Mouse (Mus musculus) right cerebral cortex, adult 18-20 months (tissue): ENCODE results near the gene Galk2.

ENCODE experiments used
- DNase-seq: peaks from one replicate; pipeline ENCODE4 v3.0.0; 2022; ENCODE audit warnings: mixed read lengths

The Galk2 gene

DNA sequence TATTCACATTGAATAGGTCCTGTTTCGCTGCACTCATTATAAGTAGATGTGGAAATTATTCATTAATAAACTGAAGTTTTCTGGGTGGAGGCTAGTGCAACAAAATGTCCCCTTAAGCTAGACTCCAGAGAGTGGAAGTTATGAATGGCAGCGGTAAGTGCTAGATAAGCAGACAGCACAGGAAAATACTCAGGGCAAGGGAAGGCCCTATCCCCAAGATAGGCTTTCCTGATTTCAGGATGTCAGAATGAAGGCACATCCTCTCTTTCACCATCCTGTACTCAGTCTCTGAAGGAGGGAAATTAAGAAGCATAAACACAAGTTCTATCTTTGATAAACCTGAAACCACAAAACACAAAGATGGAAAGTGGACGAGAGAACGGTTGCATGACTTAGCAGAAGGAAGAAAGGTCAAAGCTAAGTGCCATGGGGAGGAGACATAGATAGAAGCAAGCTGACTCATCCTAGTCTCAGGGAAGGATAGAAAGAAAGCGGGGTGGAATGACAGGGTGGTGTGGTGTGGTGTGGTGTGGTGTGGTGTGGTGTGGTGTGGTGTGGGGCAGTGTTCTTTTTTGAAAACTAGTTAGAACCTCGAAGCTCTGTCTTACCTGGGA, 42.0 kb downstream of the Galk2 start:
- no peak for DNase-seq

DNA sequence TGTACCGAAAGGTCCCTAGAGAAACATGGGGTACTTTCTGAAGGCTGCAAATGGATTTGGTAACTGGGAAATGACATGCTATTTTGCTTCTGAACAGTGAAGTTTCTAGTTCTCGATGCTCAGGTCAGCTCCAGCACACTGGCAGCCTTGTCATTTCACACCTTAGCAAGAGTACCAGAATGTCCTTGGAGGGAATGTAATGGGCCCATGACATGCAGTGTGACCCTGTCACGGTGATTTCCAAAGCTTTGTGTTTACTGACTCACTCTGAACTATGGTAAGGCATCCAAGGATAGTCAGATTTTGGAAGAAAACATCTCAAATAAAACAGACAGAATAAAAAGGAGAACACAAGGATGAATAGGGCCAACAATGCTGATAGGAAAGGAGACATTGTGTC, 42.5 kb downstream of the Galk2 start:
- no peak for DNase-seq

DNA sequence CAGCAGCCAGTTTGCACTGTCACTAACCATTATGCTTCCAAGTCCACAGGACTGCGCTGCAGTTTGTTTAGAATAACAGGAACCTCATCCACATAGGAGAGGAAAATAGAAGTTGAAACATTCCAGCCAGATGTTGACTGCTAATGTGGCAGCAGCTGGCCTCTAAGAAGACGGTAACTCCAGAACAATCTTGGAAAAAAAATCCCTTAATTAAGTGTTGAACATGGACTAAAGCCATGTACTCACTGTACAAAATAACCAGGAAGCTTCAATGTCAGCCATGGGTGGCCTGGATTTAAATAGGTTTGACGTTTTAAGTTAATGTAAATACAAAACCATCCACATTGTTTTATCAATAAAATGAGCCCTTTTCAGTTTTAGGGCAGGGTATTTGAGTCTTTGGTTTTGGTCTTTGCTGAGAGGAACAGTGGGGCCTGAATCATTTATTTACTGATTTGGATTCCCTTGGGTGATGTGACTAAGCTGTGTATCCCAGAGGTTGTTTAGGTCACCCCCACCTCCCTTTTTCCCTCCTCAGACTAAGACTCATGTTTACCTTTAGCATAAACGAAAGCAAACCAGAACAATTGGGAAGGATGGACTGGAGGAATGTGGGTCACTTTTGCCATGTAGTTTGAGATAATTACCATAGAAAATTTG, 47.6 kb downstream of the Galk2 start:
- no peak for DNase-seq

DNA sequence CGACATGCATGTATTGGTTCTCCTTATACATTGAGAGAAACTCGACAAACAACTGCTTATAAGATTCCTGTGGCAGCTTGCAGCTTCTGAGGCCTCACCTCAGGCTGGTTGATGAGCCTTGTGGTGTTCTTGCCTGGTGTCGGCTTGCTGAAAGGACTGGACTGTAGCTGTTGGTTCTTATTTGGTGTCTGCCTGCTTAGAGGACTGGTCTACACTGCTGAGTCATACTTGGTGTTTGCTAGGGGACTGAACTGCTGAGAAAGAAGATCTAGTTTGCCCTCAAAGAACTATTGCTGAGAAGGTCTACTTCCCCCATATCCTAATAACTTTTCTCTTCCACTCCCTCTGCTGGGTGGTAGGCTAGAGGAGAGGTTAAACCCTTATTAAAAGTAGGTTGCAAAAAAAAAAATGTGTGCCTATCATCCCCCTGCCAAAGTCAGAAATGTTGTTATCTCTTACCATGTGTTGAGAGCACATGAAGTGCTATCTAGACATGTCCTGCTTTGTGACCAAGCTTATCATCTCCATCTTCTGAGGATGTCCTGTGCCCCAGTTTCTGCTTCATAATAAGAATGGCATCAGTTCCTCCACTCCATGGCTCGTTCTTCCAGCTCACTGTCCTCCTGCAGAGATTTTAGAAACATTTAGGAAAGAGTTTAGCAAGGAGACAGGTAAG, 48.8 kb downstream of the Galk2 start:
- DNase-seq = no peak

DNA sequence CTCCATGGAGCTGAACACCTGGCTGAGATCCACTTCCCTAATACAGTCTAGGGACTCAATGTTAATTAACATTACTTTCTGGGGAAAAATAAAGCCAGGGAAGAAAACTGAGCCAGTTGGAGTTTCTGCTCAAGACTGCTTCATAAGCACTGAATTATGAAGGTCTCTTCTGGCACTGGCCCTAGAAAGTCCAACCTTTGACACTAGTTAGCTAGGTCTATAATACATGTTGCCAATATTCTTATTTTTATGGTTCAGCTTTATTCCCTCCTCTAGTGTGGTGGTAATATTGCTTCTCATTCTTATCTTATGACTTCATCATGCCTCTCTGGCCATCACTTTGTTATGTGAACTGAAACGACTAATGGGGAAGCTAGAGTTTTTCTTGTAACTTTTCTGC, 55.3 kb downstream of the Galk2 start:
- DNase-seq = no peak

DNA sequence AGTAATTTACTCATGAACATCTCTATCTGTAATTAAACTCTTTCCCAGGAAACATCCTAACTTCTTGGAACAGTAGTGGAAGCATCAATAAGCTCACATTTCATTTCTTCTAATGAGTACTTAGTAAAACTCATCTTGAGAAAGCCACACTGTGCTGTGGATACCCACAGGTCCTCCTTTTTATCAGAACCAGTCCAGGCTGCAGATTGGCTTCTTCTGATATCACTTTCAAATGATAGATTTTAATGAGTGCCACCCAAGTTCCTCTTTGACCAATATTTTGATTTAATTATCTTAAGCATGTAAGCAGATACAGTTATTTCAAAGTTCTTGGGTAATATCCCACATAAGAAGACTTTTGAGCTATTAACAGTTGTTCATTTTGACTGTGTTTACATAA, 55.8 kb downstream of the Galk2 start:
- no peak for DNase-seq

DNA sequence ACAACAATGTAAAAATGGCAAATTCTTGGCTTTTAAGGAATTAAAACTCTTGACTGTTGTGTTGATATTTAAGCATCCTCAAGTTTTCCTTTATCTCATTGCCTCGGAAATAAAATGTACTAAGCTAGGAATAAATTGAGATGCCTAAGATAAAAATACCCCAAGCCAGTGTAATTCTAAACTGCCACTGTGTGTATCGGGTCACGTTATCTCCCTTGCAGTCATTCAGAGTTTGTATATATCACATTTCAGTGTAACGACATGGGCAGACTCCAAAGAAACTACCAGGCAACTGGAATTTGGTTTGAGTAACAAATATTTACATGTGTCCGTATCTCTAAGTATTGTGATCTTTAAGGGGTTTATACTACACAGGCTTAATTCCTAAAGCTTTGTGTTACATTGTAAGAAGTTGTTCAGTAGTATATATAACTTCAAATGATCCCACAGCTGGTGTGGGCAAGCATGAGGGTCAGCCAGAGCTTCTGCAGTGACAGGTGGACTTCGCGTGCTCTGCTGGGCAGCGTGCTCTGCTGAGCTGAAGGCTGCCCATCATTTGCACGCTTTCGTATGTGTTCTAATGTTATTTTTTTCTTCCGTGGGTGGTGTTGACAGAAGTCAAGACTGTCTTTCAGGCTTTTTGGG, 57.9 kb downstream of the Galk2 start:
- no peak for DNase-seq

DNA sequence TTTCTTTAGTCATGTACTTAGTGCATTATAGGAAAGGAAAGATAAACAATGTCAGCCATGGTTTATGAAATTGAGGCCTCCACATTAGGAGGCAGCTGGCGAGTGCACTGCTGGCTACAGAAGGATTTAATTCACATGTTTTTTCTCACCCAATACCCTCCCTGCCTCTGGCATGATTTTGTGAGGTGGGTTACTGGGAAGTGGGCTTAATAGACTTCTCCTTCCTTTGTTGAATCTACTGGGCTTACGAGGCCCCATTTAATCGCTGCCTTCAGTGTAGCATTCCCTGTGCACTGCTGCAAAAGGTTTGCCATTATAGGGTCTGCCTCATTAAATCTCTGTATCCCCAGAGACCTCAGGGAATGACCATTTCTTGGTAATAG, 58.4 kb downstream of the Galk2 start:
- no peak for DNase-seq

DNA sequence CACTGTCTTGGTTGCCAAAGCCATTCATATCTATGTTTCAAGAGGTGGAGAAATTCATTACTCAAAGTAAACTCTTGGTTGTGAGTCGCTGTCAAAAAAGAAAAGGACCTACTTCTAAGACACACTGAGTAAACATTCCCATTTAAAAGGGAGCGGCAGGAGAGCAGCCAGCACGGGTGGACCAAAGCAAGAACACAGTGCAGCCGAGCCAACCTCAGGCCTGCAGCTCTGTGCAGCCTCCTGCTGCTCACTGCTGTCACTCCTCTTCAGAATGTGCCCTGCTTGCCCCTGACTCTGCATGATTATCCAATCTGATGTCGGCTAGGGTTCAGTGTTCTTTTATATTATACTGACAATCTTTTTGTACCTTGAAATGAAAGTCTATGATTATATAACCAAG, 62.4 kb downstream of the Galk2 start:
- no peak for DNase-seq

DNA sequence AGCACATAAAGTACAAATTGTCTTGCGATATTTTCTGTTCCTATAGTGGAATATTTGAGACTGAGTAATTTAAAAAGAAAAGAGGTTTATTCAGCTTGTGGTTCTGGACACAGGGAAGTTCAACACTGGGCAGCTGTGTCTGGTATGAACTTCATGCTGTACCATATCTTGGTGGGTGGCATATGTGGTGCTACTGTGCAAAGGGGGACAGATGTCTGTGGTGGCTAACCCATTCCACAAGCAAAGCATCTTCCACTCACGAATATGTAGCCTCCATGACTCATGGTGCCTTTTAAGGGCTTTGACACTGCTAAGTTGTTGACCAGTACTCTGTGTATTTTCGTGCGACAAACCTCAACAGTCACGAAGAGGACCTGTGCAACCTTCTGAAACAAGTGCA, 63.2 kb downstream of the Galk2 start:
- no peak for DNase-seq

DNA sequence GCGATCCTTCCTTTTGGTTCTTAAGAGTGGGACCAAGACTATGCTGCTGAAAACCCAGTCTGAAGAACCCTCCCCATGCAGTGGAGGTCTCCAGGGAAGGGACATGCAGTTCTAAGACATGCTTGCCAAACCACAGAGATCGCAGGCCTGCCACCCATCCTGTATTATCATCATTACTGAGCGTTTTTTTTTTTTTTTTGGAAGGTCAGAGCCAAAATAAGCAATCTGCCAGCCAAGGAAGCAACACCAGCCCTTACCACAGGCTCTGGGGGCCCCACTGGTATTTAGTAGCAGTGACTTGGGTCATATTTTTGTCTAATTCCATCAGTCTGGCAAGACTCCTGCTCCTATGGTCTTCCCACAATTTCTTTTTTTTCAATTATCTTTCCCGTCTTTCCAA, 64.0 kb downstream of the Galk2 start:
- no peak for DNase-seq

DNA sequence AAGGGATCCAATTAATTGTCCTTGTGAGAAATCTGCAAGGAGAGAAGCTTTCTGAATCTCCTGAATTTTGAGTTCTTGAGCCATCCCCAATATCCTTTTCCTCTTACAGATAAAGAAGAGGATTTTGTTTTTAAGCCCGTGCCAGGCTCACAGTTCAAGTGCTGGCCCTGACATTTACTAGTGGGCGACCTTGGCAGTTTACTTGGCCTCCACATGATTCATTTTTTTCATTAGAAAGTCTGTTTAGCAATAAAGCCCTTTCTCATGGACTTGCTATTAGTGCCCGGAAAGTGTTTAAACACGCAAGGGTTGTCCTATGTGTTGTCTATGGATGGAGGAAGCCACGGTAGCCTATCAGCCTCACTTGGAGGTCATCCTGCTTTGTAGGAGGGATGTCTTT, 64.4 kb downstream of the Galk2 start:
- no peak for DNase-seq

DNA sequence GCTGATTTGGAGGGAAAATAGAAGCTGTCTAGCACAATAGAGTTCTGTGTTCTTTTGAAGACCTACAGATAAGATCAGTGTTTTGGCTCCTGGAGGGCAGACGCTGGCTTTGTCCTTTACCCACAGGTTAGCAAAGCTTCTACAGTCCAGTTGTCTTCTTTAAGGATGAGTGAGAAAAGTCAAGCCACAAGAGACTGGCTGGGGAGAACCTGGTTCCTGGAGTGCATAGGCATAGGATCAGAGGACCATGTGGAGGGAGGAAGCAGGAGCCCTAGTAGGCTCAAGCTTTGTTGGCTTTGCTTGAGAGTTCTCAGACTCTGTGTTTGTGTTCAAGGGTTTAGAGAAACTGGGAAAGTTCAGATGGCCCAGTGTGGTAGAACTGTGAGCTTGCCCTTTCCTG, 65.6 kb downstream of the Galk2 start:
- DNase-seq = no peak

DNA sequence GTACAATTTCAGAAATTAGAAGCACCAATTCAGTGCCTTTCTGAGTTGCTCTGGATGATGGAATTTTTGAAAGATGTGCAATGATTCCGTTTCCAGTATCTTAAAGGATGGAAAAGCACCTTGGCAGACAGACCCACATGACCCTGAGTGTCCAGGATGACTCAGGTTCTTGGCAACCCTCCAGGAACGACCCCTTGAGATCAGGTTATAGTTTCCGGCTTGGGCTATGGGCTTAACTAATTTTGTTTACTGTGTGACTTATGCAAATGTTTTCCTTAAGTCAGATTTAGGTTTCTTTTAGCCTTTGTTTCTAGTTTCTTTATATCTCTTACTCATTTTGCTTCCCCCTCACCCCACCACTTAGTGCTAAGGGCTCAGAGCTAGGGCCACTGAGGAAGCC, 66.2 kb downstream of the Galk2 start:
- DNase-seq = no peak

DNA sequence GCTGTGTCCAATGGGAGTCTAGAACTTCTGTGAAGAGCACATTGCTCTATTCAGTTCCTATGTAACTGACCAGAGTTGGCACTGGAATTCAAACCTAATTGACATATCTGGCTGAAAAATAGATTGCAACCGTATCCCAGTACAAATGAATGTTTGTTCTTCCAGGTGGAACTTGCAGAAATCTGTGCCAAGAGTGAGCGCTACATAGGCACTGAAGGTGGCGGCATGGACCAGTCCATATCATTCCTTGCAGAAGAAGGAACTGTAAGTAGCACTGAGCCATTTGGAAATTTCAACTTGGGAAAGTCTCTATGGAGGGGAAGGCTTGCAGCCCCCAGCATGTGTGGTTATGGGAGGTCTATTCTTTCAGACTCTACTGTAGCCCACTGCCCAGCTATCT, 70.5 kb downstream of the Galk2 start:
- no peak for DNase-seq

DNA sequence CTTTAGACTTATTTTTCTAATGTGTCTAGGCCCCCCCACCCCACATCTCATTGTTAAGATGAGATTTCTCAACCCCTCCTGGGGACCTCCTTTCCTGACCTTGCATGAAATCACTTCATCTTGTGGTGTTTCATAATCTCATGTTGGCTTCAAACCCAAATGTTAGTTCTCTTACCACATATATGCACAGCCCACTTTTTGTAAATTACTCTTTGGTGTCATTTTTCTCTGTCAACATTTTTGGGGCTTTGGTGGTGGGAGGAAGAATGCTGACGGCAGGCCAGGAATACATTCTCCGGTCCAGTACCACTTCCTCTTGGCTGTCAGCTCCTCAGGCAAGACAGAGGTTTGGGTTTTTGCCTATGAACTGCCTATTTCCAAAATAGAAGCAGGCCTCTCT, 71.0 kb downstream of the Galk2 start:
- no peak for DNase-seq

DNA sequence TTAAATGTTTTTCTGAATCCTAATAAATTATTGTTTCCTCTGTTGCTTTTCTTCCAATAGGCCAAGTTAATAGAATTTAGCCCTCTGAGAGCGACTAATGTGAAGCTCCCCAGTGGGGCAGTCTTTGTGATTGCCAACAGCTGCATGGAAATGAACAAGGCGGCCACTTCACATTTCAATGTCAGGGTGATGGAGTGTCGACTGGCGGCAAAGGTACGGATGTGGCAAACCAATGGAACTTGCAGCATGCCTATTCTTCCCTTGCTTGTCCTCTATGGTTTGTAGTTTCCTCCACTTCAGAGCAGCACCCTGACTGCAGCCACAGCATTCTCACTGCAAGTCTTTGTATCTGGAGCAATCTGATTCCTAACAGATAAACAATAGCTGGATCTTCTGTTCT, 72.3 kb downstream of the Galk2 start:
- no peak for DNase-seq

DNA sequence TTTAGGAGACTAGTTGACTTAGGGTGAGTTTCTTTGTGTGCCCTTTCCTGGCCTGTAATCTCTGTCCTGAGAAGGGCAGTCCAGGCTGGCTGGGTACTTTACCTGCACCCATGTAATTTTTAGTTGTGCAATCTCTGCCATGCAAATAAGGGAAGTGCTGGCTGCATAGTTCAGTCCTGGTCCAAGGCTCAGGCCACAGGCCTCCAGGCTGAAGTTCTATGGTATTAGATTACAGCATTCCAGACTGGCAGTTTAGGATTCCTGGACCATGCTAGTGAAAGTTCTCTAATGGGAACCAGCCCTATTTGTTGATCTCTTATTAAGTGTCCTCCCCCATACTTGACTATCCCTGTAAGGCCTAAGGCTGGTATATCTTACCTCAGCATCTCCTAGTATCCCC, 73.8 kb downstream of the Galk2 start:
- DNase-seq = no peak

DNA sequence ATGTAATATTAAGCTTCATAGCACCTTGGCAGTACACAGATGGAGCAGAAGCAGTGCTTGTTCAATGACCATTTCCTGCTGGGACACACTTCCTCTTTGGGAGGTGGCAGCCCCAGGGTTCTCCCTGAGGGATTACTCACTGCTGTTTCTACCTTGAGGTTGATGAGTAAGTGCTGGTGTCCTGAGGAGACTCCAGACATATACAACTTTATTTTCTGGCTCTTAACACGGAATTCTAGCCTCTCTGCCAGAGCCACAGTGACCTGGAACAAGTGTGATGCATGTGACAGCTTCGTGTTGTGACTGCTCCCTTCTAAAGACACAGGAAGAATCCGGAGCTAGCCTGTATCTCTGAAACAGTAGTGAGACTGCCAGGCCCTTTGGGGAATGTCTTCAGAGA, 75.1 kb downstream of the Galk2 start:
- DNase-seq = no peak

DNA sequence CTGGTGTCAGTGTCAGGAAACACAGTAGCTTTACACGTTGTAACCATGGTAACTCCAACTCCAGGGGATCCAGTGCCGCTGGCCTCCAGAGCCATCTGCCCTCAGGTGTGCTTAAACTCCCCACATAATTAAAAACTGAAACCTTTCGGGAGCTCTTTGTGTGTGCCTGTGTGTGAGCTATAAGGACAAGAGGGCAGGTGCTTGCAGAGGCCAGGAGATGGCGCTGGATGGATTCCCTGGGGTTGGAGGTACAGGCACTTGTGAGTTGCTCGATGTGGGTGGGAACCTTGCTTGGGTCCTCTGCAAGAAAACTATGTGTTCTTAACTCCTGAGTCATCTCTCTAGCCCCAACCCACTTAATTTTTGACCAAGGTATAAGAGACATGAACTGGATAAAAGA, 77.5 kb downstream of the Galk2 start:
- DNase-seq = no peak

DNA sequence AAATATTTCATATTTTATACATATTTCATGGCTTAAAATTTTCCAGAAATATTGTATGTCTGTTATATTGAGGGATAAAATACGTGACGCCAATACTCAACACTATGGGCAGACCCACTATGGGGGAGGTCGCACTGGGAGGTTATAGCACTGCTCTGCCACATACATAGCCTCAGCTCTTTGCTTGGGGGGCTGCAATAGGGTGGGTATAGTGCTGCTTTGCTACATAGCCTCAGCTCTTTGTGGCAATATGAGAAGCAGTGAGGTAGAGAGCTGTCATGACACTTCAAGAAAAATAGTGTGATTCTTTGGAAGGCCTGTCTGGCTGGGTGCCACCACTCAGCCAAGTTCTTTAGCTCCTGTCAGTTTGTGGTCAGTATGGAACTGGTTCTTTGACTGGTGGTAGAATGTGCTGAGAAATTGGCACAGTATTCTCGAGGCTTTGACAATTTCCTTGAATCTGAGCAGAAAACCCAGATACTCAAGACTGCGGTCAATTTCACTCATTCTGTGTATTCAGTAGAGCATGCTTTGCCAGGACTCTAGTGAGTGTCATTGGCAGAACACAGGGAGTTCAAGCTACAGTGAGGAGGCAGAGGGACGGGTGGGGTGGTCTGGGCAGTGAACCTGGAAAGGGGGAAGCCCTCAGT, 80.2 kb downstream of the Galk2 start:
- DNase-seq = no peak

DNA sequence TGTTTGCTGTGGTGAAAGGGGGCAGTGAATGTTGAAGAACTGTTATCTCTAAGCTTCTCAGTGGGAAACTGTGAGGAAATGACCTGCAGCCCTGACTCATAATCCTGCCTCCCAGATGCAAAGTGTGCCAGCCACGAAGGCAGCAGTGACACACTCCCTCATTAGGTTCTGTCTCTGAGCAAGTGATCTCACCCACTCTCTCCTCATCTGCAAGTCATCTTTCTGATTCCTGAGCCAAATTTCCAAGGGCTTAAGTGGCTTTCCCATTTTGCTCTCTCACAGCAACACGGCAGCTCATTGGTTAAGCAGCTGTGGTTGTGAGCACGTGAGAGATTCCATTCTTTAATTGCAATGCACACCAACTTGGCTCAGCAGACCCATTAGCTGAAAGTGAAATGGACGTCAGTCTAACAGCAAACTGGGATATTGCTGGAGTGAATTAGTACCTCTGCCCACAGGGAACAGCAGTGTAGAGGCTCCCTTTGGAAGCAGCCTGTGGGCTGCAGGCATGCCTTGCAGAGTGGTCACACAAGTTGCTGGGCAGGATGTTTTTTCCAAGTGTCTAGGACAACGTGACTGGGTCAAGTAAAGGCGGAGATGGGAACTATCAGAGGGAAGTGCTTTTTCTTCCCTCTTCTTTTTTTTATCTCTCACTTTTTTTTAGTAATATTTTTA, 82.3 kb downstream of the Galk2 start:
- peak; percentile 46 for DNase-seq

DNA sequence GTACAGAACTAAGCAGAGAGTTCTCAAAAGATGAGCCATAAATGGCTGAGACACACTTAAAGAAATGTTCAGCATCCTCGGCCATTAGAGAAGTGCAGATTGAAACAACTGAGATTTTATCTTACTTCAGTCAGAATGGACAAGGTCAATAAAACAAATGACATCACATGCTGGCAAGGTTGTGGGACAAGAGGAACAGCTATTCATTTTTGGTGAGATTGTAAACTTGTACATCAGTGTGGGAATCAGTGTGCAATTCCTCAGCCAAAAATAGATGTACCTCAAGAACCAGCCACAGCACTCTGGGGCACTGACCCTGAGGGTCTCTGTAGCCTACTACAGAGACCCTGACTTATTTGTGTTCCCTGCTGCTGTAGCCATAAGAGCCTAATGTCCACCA, 84.4 kb downstream of the Galk2 start:
- DNase-seq = no peak
